Mouse (Mus musculus) testis, adult 2 months (tissue): ENCODE measurements around the gene Clec2i.

ENCODE experiments used
- CTCF ChIP-seq: fragments of 200-500 bp; IDR thresholded peaks from 2 replicates; pipeline ENCODE4 v1.5.1; 2012; ENCODE audit warnings: low read depth, mild to moderate bottlenecking, inconsistent platforms, low read length, moderate library complexity; ENCODE audit not compliant: control insufficient read depth, insufficient read depth, insufficient replicate concordance
- POLR2A ChIP-seq: fragments of 200-500 bp; IDR thresholded peaks from 2 replicates; pipeline ENCODE4 v1.6.1; 2012; ENCODE audit warnings: low read depth, mild to moderate bottlenecking, inconsistent platforms, low read length, moderate library complexity; ENCODE audit not compliant: control insufficient read depth

DNA sequence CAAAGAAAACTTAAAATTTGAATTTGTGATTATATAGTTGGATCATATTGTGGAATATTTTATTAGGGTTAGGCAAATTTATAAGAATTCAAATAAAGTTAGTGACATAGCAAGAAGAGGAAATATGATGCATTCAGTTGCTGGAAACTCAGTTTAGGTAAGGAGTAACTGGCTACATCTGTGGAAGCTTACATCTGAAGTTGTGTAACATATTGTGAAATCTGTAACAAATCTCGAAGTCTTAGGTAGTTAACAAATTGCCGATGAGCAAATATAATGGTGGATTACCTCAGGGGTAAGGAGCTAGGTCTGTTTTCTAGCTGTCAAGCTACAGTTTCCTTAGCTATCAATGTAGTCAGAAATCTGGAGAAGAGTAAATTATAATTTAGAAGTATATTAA, 29.9 kb downstream of the Clec2i start:
- TF ChIP-seq CTCF (no peak), POLR2A (no peak)
